Mouse (Mus musculus) heart, embryonic 13.5 days (tissue): ENCODE data around the gene Rsc1a1. TPM values are rescaled to one million over a fixed set of nuclear protein-coding genes. Genes with fewer than 3 reads are reported as not detected.
A peak's percentile ranks its signal among the peaks of the same experiment; 100 is the strongest.

Experiments used
- ATAC-seq: fragments of 200-750 bp; cut with Nextera tagmentation; 2 replicates; pipeline ENCODE4 v1.8.0; 2017; ENCODE audit warnings: moderate TSS enrichment; ENCODE audit not compliant: insufficient number of reproducible peaks, low FRiP score, low TSS enrichment; ENCODE audit errors: extremely low read depth
- H3K27ac ChIP-seq: fragments of 300-500 bp; sonication (generic); replicated peaks from 2 replicates; pipeline ENCODE4 v1.5.1; 2015; ENCODE audit warnings: moderate library complexity, mild to moderate bottlenecking, inconsistent platforms
- H3K27me3 ChIP-seq: fragments of 300-500 bp; sonication (generic); replicated peaks from 2 replicates; pipeline ENCODE4 v1.6.1; 2015; ENCODE audit warnings: mild to moderate bottlenecking, inconsistent platforms
- H3K36me3 ChIP-seq: fragments of 300-500 bp; sonication (generic); 2 replicates; pipeline ENCODE4 v1.6.1; 2015; ENCODE audit warnings: mild to moderate bottlenecking, inconsistent platforms
- H3K4me1 ChIP-seq: fragments of 300-500 bp; sonication (generic); 2 replicates; pipeline ENCODE4 v1.6.1; 2015; ENCODE audit warnings: inconsistent platforms
- H3K4me2 ChIP-seq: fragments of 300-500 bp; sonication (generic); 2 replicates; pipeline ENCODE4 v1.6.1; 2015; ENCODE audit warnings: inconsistent platforms, mild to moderate bottlenecking, moderate library complexity
- H3K4me3 ChIP-seq: fragments of 300-500 bp; sonication (generic); 2 replicates; pipeline ENCODE4 v1.5.1; 2015; ENCODE audit warnings: moderate library complexity, mild to moderate bottlenecking, inconsistent platforms
- H3K9ac ChIP-seq: fragments of 300-500 bp; sonication (generic); 2 replicates; pipeline ENCODE4 v1.6.1; 2015; ENCODE audit warnings: inconsistent platforms, mild to moderate bottlenecking, moderate library complexity
- H3K9me3 ChIP-seq: fragments of 300-500 bp; sonication (generic); 2 replicates; pipeline ENCODE4 v1.6.1; 2016; ENCODE audit warnings: inconsistent platforms
- WGBS: fragments of 180-500 bp; shearing (Covaris S2); methylation state at CpG from one replicate; pipeline ENCODE4 v1.1.7; 2015; ENCODE audit warnings: mixed read lengths; 5-methylcytosine and 5-hydroxymethylcytosine counted together
- polyA plus RNA-seq: library from polyadenylated mRNA; unstranded; fragments of >200 nt; fragmentation: Nextera tagmentation; extraction: Ambion mirVana; gene quantifications from 2 replicates; pipeline ENCODE4 v1.2.1, GENCODE M21; 2015

Rsc1a1 gene
- polyA plus RNA-seq, 1 experiment from 2014 or later: 0.96 TPM

- no peaks in the 10 kb centered on the region for H3K9me3 ChIP-seq
- no peak overlapping the region for H3K4me3 ChIP-seq
- no peak overlapping the region for H3K4me2 ChIP-seq
- H3K27ac ChIP-seq: no peak overlapping the region
- H3K36me3 ChIP-seq: peaks cover 92% of the 10 kb centered on the region
- H3K9ac ChIP-seq: no peak overlapping the region
- peaks cover 17% of the 10 kb centered on the region for H3K4me1 ChIP-seq
- no peak for ATAC-seq
- no peaks in the 10 kb centered on the region for H3K27me3 ChIP-seq
- 89% methylated on average over 8 of the region's 8 CpGs for WGBS
Observed at GRCm38 (mm10) chr4:141688505-141688904, 3.1 kb upstream of the Rsc1a1 start.

GRCm38 (mm10) chr4:141686525-141686924, 1.1 kb upstream of the Rsc1a1 start:
- 69% methylated on average over 8 of the region's 8 CpGs for WGBS
- no peak for ATAC-seq
- Histone ChIP-seq H3K9me3 (no peaks in the 10 kb centered on the region), H3K4me2 (no peak overlapping the region), H3K36me3 (peaks cover 83% of the 10 kb centered on the region), H3K4me3 (no peak overlapping the region), H3K27ac (no peak overlapping the region), H3K9ac (no peak overlapping the region), H3K27me3 (no peaks in the 10 kb centered on the region), H3K4me1 (peaks cover 37% of the 10 kb centered on the region)

- Histone ChIP-seq H3K4me2 (no peak overlapping the region), H3K9ac (no peak overlapping the region), H3K36me3 (peaks cover 79% of the 10 kb centered on the region), H3K27me3 (no peaks in the 10 kb centered on the region), H3K4me1 (peaks cover 41% of the 10 kb centered on the region), H3K9me3 (no peaks in the 10 kb centered on the region), H3K27ac (no peak overlapping the region), H3K4me3 (no peak overlapping the region)
- 83% methylated on average over 3 of the region's 3 CpGs for WGBS
- no peak for ATAC-seq
Observed at GRCm38 (mm10) chr4:141686093-141686492, 694 bp upstream of the Rsc1a1 start.

- Histone ChIP-seq H3K4me3 (no peak overlapping the region), H3K27me3 (no peaks in the 10 kb centered on the region), H3K9me3 (no peaks in the 10 kb centered on the region), H3K36me3 (peaks cover 48% of the 10 kb centered on the region), H3K27ac (peak overlapping the region; percentile 67), H3K4me1 (peaks cover 59% of the 10 kb centered on the region), H3K4me2 (no peak overlapping the region), H3K9ac (peak overlapping the region; percentile 47)
- WGBS: 55% methylated on average over 12 of the region's 12 CpGs
- no peak for ATAC-seq
Observed at GRCm38 (mm10) chr4:141682706-141683230, 2.6 kb downstream of the Rsc1a1 start.

GRCm38 (mm10) chr4:141681767-141682166, 3.6 kb downstream of the Rsc1a1 start:
- Histone ChIP-seq H3K27ac (peak overlapping the region; percentile 45; the same call in 1 of the 2 replicates), H3K27me3 (no peaks in the 10 kb centered on the region), H3K36me3 (peaks cover 47% of the 10 kb centered on the region), H3K4me1 (peaks cover 59% of the 10 kb centered on the region), H3K9me3 (no peaks in the 10 kb centered on the region), H3K4me2 (no peak overlapping the region), H3K4me3 (no peak overlapping the region), H3K9ac (peak overlapping the region; percentile 21)
- WGBS: 53% methylated on average over 7 of the region's 7 CpGs
- ATAC-seq: no peak

GRCm38 (mm10) chr4:141680892-141681291, 4.5 kb downstream of the Rsc1a1 start:
- H3K4me1 ChIP-seq: peaks cover 66% of the 10 kb centered on the region
- no peak overlapping the region for H3K4me2 ChIP-seq
- H3K9me3 ChIP-seq: no peaks in the 10 kb centered on the region
- WGBS: 26% methylated on average over 12 of the region's 12 CpGs
- no peaks in the 10 kb centered on the region for H3K27me3 ChIP-seq
- H3K4me3 ChIP-seq: no peak overlapping the region
- H3K36me3 ChIP-seq: peaks cover 38% of the 10 kb centered on the region
- peak overlapping the region; percentile 37; the same call in 1 of the 2 replicates for H3K27ac ChIP-seq
- ATAC-seq: no peak
- no peak overlapping the region for H3K9ac ChIP-seq

- no peak overlapping the region for H3K4me2 ChIP-seq
- ATAC-seq: no peak
- H3K9me3 ChIP-seq: no peaks in the 10 kb centered on the region
- no peaks in the 10 kb centered on the region for H3K27me3 ChIP-seq
- H3K4me1 ChIP-seq: peaks cover 54% of the 10 kb centered on the region
- peaks cover 20% of the 10 kb centered on the region for H3K36me3 ChIP-seq
- no peak overlapping the region for H3K9ac ChIP-seq
- WGBS: 88% methylated on average over 2 of the region's 2 CpGs
- no peak overlapping the region for H3K4me3 ChIP-seq
- no peak overlapping the region for H3K27ac ChIP-seq
Observed at GRCm38 (mm10) chr4:141679016-141679415, 6.4 kb downstream of the Rsc1a1 start.

GRCm38 (mm10) chr4:141676462-141676979, 8.9 kb downstream of the Rsc1a1 start:
- H3K36me3 ChIP-seq: peaks cover 4% of the 10 kb centered on the region
- H3K27ac ChIP-seq: no peak overlapping the region
- 63% methylated on average over 5 of the region's 5 CpGs for WGBS
- no peak for ATAC-seq
- peaks cover 29% of the 10 kb centered on the region for H3K4me1 ChIP-seq
- H3K27me3 ChIP-seq: no peaks in the 10 kb centered on the region
- no peak overlapping the region for H3K9ac ChIP-seq
- H3K9me3 ChIP-seq: no peaks in the 10 kb centered on the region
- no peak overlapping the region for H3K4me2 ChIP-seq
- no peak overlapping the region for H3K4me3 ChIP-seq

- H3K4me2 ChIP-seq: no peak overlapping the region
- H3K4me3 ChIP-seq: no peak overlapping the region
- H3K27ac ChIP-seq: no peak overlapping the region
- H3K4me1 ChIP-seq: peaks cover 7% of the 10 kb centered on the region; the same call in 1 of the 2 replicates
- no peak overlapping the region for H3K9ac ChIP-seq
- 70% methylated on average over 13 of the region's 13 CpGs for WGBS
- no peaks in the 10 kb centered on the region for H3K27me3 ChIP-seq
- H3K36me3 ChIP-seq: peaks cover 4% of the 10 kb centered on the region; the same call in 1 of the 2 replicates
- no peaks in the 10 kb centered on the region for H3K9me3 ChIP-seq
- ATAC-seq: no peak
Observed at GRCm38 (mm10) chr4:141672325-141672724, 13.1 kb downstream of the Rsc1a1 start.

GRCm38 (mm10) chr4:141671389-141671788, 14.0 kb downstream of the Rsc1a1 start:
- Histone ChIP-seq H3K4me2 (no peak overlapping the region), H3K27me3 (no peaks in the 10 kb centered on the region), H3K4me1 (peaks cover 3% of the 10 kb centered on the region; the same call in 1 of the 2 replicates), H3K9ac (no peak overlapping the region), H3K36me3 (no peaks in the 10 kb centered on the region), H3K4me3 (no peak overlapping the region), H3K27ac (no peak overlapping the region), H3K9me3 (no peaks in the 10 kb centered on the region)
- 68% methylated on average over 4 of the region's 4 CpGs for WGBS
- ATAC-seq: no peak

GRCm38 (mm10) chr4:141669898-141670712, 15.3 kb downstream of the Rsc1a1 start:
- ATAC-seq: no peak

More at GRCm38 (mm10) chr4:141669898-141670712, 15.3 kb downstream of the Rsc1a1 start:
- Histone ChIP-seq H3K36me3 (no peaks in the 10 kb centered on the region), H3K4me3 (no peak overlapping the region), H3K4me2 (no peak overlapping the region), H3K9ac (no peak overlapping the region), H3K27ac (no peak overlapping the region), H3K27me3 (no peaks in the 10 kb centered on the region), H3K9me3 (no peaks in the 10 kb centered on the region), H3K4me1 (peaks cover 2% of the 10 kb centered on the region)
- 83% methylated on average over 18 of the region's 18 CpGs for WGBS
